Mouse (Mus musculus) intestine, embryonic 16.5 days (tissue): ENCODE measurements around the gene Alg14. TPM values are rescaled to one million over a fixed set of nuclear protein-coding genes. Genes with fewer than 3 reads are reported as not detected.

Source experiments
- ATAC-seq: fragments of 200-750 bp; cut with Nextera tagmentation; 2 replicates; pipeline ENCODE4 v1.8.0; 2017; ENCODE audit warnings: moderate TSS enrichment, moderate library complexity
- H3K27ac ChIP-seq: fragments of 300-500 bp; sonication (generic); 2 replicates; pipeline ENCODE4 v1.5.1; 2014; ENCODE audit warnings: mild to moderate bottlenecking, low read length
- H3K27me3 ChIP-seq: fragments of 300-500 bp; sonication (generic); replicated peaks from 2 replicates; pipeline ENCODE4 v1.6.1; 2014; ENCODE audit warnings: low read length, control low read depth, mixed read lengths; ENCODE audit not compliant: control insufficient read depth, insufficient read depth
- H3K36me3 ChIP-seq: fragments of 300-500 bp; sonication (generic); 2 replicates; pipeline ENCODE4 v1.6.1; 2014; ENCODE audit warnings: low read length, control low read depth; ENCODE audit not compliant: control insufficient read depth, insufficient read depth
- H3K4me1 ChIP-seq: fragments of 300-500 bp; sonication (generic); 2 replicates; pipeline ENCODE4 v1.6.1; 2014; ENCODE audit warnings: low read length, control low read depth, mixed read lengths; ENCODE audit not compliant: control insufficient read depth, insufficient read depth
- H3K4me2 ChIP-seq: fragments of 300-500 bp; sonication (generic); 2 replicates; pipeline ENCODE4 v1.6.1; 2014; ENCODE audit warnings: low read depth, low read length, control low read depth
- H3K4me3 ChIP-seq: fragments of 300-500 bp; sonication (generic); 2 replicates; pipeline ENCODE4 v1.5.1; 2014; ENCODE audit warnings: mild to moderate bottlenecking, low read length
- H3K9ac ChIP-seq: fragments of 300-500 bp; sonication (generic); 2 replicates; pipeline ENCODE4 v1.6.1; 2014; ENCODE audit warnings: low read depth, low read length
- H3K9me3 ChIP-seq: fragments of 300-500 bp; sonication (generic); 2 replicates; pipeline ENCODE4 v1.6.1; 2016; ENCODE audit warnings: low read length, control low read depth; ENCODE audit not compliant: control insufficient read depth
- WGBS: fragments of 180-500 bp; shearing (Covaris S2); extraction: QIAGEN DNeasy Blood & Tissue Kit; methylation state at CpG from one replicate; pipeline ENCODE4 v1.1.7; 2014; 5-methylcytosine and 5-hydroxymethylcytosine counted together
- polyA plus RNA-seq: library from polyadenylated mRNA; unstranded; fragments of >200 nt; fragmentation: Nextera tagmentation; extraction: Ambion mirVana; gene quantifications from 2 replicates; pipeline ENCODE4 v1.2.1, GENCODE M21; 2015

Gene Alg14
- polyA plus RNA-seq, 1 experiment from 2014 or later = 41.3 TPM

- 83% methylated on average over 2 of the region's 2 CpGs for WGBS
- H3K27ac ChIP-seq = no peak overlapping the region
- no peak for ATAC-seq
- peaks cover 2% of the 10 kb centered on the region; the same call in 1 of the 2 replicates for H3K4me1 ChIP-seq
- H3K4me3 ChIP-seq = no peak overlapping the region
- H3K9me3 ChIP-seq = no peaks in the 10 kb centered on the region
- H3K4me2 ChIP-seq = no peak overlapping the region
- H3K27me3 ChIP-seq = no peaks in the 10 kb centered on the region
- H3K36me3 ChIP-seq = no peaks in the 10 kb centered on the region
- no peak overlapping the region for H3K9ac ChIP-seq
Observed at GRCm38 (mm10) chr3:121294200-121294599, 2.6 kb downstream of the Alg14 start.

- ATAC-seq = 0 out of 2 replicates have a peak, but pooled peaks have one; percentile 21
- 93% methylated on average over 7 of the region's 7 CpGs for WGBS
- Histone ChIP-seq H3K36me3 (no peaks in the 10 kb centered on the region), H3K9me3 (no peaks in the 10 kb centered on the region), H3K9ac (no peak overlapping the region), H3K27me3 (no peaks in the 10 kb centered on the region), H3K4me1 (peaks cover 2% of the 10 kb centered on the region; the same call in 1 of the 2 replicates), H3K4me3 (no peak overlapping the region), H3K4me2 (no peak overlapping the region), H3K27ac (no peak overlapping the region)
Observed at GRCm38 (mm10) chr3:121306641-121307040, 15.1 kb downstream of the Alg14 start.

- peak; percentile 64 for ATAC-seq
- Histone ChIP-seq H3K27ac (no peak overlapping the region), H3K27me3 (no peaks in the 10 kb centered on the region), H3K4me1 (peaks cover 2% of the 10 kb centered on the region; the same call in 1 of the 2 replicates), H3K4me3 (no peak overlapping the region), H3K9ac (no peak overlapping the region), H3K9me3 (no peaks in the 10 kb centered on the region), H3K36me3 (no peaks in the 10 kb centered on the region), H3K4me2 (no peak overlapping the region)
- 72% methylated on average over 7 of the region's 7 CpGs for WGBS
Observed at GRCm38 (mm10) chr3:121307532-121308234, 16.1 kb downstream of the Alg14 start.

- peak; percentile 5; the same call in 1 of the 2 replicates for ATAC-seq
- H3K27ac ChIP-seq = no peak overlapping the region
- no peak overlapping the region for H3K4me2 ChIP-seq
- H3K4me1 ChIP-seq = peaks cover 10% of the 10 kb centered on the region
- H3K9me3 ChIP-seq = no peaks in the 10 kb centered on the region
- WGBS = 74% methylated on average over 5 of the region's 5 CpGs
- no peaks in the 10 kb centered on the region for H3K36me3 ChIP-seq
- H3K4me3 ChIP-seq = no peak overlapping the region
- no peaks in the 10 kb centered on the region for H3K27me3 ChIP-seq
- H3K9ac ChIP-seq = no peak overlapping the region
Observed at GRCm38 (mm10) chr3:121308935-121309334, 17.4 kb downstream of the Alg14 start.

GRCm38 (mm10) chr3:121309429-121309828, 17.9 kb downstream of the Alg14 start:
- no peaks in the 10 kb centered on the region for H3K9me3 ChIP-seq
- peak; percentile 29; the same call in 1 of the 2 replicates for ATAC-seq
- H3K4me2 ChIP-seq = no peak overlapping the region
- no peaks in the 10 kb centered on the region for H3K27me3 ChIP-seq
- no peaks in the 10 kb centered on the region for H3K36me3 ChIP-seq
- 63% methylated on average over 4 of the region's 4 CpGs for WGBS
- H3K4me3 ChIP-seq = no peak overlapping the region
- H3K4me1 ChIP-seq = peaks cover 10% of the 10 kb centered on the region
- no peak overlapping the region for H3K27ac ChIP-seq
- no peak overlapping the region for H3K9ac ChIP-seq

- H3K4me1 ChIP-seq = peaks cover 10% of the 10 kb centered on the region
- no peaks in the 10 kb centered on the region for H3K27me3 ChIP-seq
- no peak overlapping the region for H3K4me2 ChIP-seq
- no peaks in the 10 kb centered on the region for H3K9me3 ChIP-seq
- no peaks in the 10 kb centered on the region for H3K36me3 ChIP-seq
- no peak overlapping the region for H3K27ac ChIP-seq
- peak; percentile 19; the same call in 1 of the 2 replicates for ATAC-seq
- H3K9ac ChIP-seq = no peak overlapping the region
- no peak overlapping the region for H3K4me3 ChIP-seq
- 73% methylated on average over 16 of the region's 16 CpGs for WGBS
Observed at GRCm38 (mm10) chr3:121309896-121310714, 18.5 kb downstream of the Alg14 start.

GRCm38 (mm10) chr3:121312426-121312825, 20.9 kb downstream of the Alg14 start:
- H3K4me2 ChIP-seq = no peak overlapping the region
- no peak overlapping the region for H3K27ac ChIP-seq
- no peak overlapping the region for H3K4me3 ChIP-seq
- H3K9ac ChIP-seq = no peak overlapping the region
- H3K4me1 ChIP-seq = peaks cover 10% of the 10 kb centered on the region
- WGBS = 83% methylated on average over 6 of the region's 6 CpGs
- H3K9me3 ChIP-seq = no peaks in the 10 kb centered on the region
- no peak for ATAC-seq
- H3K36me3 ChIP-seq = no peaks in the 10 kb centered on the region
- no peaks in the 10 kb centered on the region for H3K27me3 ChIP-seq

- 65% methylated on average over 9 of the region's 9 CpGs for WGBS
- H3K4me2 ChIP-seq = no peak overlapping the region
- no peak for ATAC-seq
Observed at GRCm38 (mm10) chr3:121312979-121313378, 21.4 kb downstream of the Alg14 start.

GRCm38 (mm10) chr3:121314149-121314548, 22.6 kb downstream of the Alg14 start:
- no peak overlapping the region for H3K4me3 ChIP-seq
- no peak overlapping the region for H3K9ac ChIP-seq
- no peak overlapping the region for H3K27ac ChIP-seq
- H3K9me3 ChIP-seq = no peaks in the 10 kb centered on the region
- H3K4me2 ChIP-seq = no peak overlapping the region
- peaks cover 10% of the 10 kb centered on the region for H3K4me1 ChIP-seq
- WGBS = 64% methylated on average over 6 of the region's 6 CpGs
- no peaks in the 10 kb centered on the region for H3K27me3 ChIP-seq
- no peaks in the 10 kb centered on the region for H3K36me3 ChIP-seq
- ATAC-seq = no peak

More at GRCm38 (mm10) chr3:121312979-121313378, 21.4 kb downstream of the Alg14 start:
- no peak overlapping the region for H3K9ac ChIP-seq
- no peaks in the 10 kb centered on the region for H3K27me3 ChIP-seq
- H3K4me1 ChIP-seq = peaks cover 10% of the 10 kb centered on the region
- H3K9me3 ChIP-seq = no peaks in the 10 kb centered on the region
- H3K36me3 ChIP-seq = no peaks in the 10 kb centered on the region
- no peak overlapping the region for H3K4me3 ChIP-seq
- H3K27ac ChIP-seq = no peak overlapping the region
